Mouse (Mus musculus) spleen, postnatal 4 days (tissue): ENCODE results near the gene Tomm40.

Source experiments
- DNase-seq, 2 experiments: peaks; one replicate each; pipeline ENCODE4 v3.0.0; 2022; ENCODE audit warnings: low spot score in 2 of 2

Gene Tomm40

GRCm38 (mm10) chr7:19745971-19746370 is 30.7 kb upstream of the Tomm40 start:
- no peak for DNase-seq

GRCm38 (mm10) chr7:19744590-19745385 is 29.6 kb upstream of the Tomm40 start:
- no peak for DNase-seq

DNA sequence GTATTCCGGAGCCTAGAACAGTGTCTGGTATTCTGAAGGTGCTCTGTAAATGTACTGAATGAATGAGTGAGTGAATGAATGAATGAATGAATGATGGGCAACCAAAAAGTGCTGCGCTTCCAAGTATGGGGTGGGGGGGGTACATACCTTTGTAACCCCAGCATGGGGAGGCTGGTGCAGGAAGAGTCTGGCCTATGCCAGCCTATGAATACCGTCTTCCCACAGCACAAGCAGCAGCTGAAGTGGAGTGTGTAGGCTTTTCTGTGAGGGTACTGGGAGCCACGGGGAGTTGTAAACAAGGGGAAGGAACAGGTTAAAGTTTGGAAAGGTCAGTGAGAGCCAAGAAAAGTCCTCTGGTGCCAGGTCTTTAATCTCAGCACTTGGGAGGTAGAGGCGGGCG is 28.6 kb upstream of the Tomm40 start:
- DNase-seq: no peak

GRCm38 (mm10) chr7:19742468-19742867 is 27.2 kb upstream of the Tomm40 start:
- DNase-seq: no peak

DNA sequence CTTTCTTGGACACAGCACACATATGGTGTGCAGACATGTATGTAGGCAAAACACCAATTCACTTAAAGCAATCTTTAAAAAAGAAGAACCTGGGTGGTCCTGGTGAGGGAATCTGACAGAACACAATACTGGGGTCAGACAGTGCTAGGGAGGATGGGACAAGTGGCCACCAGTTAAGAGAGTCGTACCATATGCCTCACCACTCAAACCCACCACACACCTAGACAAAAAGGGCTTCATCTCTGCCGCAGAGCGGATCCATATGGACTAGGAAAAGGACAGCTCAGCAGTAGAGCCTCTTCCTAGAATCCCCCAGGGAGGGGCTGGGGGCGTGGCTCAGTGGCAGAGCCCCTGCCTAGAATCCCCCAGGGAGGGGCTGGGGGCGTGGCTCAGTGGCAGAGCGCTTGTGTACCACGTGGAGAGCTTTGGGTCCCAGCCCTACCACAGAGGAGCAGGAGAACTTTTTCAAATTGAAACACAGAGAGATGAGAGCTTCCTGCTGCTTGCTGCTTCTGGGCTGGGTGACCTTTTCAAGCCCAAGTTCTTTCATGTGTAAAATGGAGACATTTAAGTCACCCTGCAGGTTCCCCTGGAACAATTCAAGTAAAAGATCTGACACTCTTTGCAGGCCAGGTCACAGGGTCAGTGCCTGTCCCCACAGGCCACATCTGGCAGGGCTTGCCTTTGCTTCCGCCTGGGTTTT is 26.2 kb upstream of the Tomm40 start:
- DNase-seq: no peak

DNA sequence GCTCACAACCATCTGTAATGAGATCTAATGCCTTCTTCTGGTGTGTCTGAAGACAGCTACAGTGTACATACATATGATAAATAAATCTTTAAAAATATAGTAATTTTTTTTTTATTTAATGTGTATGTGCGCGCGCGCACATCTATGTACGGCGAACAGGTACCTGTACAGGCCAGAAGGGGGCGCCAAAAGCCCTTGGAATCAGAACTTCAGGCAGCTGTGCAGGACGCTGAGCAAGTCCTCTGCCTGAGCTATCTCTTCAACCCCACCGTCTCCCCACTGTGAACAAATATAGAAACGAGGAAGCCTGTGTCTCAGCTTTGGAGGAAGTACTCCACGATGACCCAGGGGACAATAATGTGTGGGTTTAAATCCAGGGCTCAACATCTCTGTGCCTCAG is 25.0 kb upstream of the Tomm40 start:
- no peak for DNase-seq

- no peak for DNase-seq
These were observed 23.5 kb upstream of the Tomm40 start for GRCm38 (mm10) chr7:19738771-19739170.

DNA sequence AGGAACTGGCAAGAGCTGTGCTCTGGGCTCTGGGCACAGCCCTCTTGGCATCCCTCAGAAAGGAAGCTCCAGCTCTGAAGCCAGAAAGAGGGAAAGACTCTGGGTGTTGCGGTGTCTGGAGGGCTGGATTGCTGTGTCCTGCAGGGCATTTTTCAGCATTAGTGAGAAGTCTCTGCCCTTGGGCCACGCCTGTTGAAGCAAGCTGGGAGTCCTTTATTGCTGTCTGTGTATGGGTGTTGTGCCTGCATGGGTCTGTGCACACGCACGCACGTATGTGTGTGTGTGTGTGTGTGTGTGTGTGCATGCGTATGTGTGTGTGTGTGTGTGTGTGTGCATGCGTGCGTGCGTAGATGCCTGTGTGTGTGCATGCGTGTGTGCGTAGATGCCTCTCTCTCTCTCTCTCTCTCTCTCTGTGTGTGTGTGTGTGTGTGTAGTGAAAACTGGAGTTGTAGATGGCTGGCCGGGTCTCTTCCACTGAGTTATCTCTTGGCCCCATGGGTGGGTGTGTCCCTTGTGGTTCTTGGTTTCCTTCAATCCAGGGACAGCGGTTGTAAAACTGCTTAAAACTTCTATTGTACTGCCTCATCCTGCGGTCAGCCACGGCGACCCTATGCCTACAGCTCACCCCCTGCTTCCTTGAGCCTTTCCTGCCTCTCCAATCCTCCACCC is 21.3 kb upstream of the Tomm40 start:
- DNase-seq: peak in 1 of 2 experiments; percentile 32

GRCm38 (mm10) chr7:19734178-19734666 is 19.0 kb upstream of the Tomm40 start:
- no peak for DNase-seq

DNA sequence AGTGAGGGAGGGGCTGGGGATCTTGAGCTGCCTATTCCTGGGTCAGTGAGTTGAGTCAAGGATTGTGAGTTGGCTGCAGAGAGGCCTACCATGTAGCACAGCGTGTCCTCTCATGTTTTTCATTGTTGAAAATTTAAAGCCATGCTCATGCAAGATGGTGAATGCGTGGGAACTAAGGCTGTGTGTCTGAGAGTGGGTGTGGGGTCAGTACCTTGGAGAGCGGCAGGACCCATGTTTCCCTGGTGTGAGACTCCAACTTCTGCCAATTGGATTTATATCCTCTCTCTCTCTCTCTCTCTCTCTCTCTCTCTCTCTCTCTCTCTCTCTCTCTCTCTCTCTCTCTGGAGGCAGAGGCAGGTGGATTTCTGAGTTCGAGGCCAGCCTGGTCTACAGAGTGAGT is 11.3 kb upstream of the Tomm40 start:
- DNase-seq: no peak

- no peak for DNase-seq
These were observed 8.9 kb upstream of the Tomm40 start for GRCm38 (mm10) chr7:19724167-19724566.

GRCm38 (mm10) chr7:19722754-19723195 is 7.5 kb upstream of the Tomm40 start:
- no peak for DNase-seq

DNA sequence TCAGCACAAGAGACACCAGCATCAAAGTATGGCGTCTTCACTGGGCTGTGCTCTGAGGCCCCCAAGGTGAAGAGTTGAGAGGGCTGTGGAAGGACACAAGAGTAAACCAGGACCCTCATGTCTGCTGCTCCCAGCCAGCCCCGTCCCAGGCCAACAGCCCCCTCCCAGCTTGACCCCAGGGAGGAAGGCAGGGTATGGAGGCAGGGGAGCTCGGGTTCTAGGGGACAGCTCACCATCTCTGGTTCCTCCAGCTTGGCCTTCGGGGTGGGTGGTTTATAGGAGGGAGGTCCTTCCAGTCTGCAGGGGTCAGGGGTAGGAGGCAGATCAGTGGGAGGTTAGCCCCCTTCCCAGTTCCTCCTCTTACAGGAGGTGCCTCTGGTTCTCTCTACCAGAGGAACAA is 4.0 kb upstream of the Tomm40 start:
- no peak for DNase-seq

DNA sequence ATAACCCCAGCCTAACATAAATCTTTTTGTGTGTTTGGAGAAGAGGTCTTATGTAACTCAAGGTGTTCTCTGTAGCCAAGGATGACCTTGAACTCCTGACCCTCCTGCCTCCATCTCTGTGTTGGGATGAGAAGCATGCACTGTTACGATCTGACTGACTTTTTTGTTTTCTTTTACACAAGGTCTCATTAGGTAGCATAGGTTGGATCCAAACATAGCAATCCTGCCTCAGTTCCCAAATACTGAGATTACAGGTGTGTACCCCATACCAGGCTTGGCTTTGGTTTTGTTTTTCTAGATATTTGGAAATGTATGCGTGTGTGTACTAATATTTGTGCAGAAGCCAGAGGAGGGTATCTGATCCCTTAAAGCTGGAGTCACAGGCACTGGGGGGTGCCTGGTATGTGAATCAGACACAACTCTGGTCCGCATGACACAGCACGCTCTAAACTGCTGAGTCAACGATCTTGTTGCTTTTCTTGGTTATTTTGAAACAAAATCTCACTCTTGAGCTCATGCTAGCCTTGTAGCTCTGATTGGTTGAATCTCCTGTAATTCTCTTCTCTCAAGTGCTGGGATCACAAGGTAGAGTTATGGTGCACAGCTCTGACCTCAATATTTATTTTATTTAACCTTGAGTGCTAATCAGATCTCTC is 3.2 kb upstream of the Tomm40 start:
- no peak for DNase-seq

GRCm38 (mm10) chr7:19717346-19717745 is 2.1 kb upstream of the Tomm40 start:
- DNase-seq: no peak

DNA sequence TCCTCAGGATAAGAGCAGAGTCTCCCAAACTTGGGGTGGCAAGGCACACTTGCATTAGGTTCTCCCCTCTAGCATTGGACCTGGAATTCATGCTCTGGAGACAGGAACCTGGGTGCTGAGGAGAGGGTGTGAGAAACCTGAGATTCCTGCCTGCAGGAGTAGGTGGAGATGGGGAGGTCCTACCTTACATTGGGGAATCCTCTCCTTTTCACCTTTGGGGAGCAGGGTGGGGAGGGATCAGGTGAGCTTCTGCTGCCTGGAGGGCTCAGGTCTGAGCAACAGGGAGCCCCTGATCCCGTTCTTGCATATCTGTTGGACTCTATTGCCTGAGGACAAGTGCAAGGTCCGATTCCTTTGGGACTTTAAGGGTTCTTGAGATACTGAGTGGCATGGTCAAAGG is 1.6 kb upstream of the Tomm40 start:
- no peak for DNase-seq

DNA sequence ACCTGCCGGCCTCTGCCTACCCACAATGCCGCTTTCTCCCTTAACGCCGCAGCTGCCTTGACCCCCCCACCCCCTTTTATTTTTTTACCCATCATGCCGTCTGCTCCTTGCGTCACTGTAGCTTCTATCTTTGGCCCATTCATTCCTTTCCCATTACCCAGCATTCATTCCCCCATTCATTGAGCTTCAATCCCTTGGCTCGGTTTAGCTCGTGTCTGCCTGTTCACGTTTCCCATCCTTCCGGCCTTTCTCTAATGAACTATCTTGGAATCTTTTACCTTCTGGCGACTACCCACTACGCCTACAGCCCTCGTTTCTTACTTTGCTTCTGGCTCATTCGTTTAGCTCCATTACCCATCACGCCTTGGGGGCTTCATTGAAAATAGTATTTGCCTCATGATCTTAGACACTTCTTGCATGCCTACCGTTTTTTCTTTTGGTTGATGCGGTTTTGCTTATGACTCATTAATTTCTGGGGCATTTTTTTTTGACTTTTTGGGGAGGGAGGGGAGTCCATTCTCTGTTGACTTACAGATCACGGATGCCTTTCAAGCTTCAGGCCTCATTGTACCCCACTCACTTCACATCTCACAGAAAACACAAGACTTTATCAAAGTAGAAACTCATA is 931 bp upstream of the Tomm40 start:
- no peak for DNase-seq

- DNase-seq: peak in 1 of 2 experiments; percentile 74
These were observed 402 bp downstream of the Tomm40 start for GRCm38 (mm10) chr7:19714836-19715235.

GRCm38 (mm10) chr7:19713598-19713997 is 1.6 kb downstream of the Tomm40 start:
- no peak for DNase-seq

DNA sequence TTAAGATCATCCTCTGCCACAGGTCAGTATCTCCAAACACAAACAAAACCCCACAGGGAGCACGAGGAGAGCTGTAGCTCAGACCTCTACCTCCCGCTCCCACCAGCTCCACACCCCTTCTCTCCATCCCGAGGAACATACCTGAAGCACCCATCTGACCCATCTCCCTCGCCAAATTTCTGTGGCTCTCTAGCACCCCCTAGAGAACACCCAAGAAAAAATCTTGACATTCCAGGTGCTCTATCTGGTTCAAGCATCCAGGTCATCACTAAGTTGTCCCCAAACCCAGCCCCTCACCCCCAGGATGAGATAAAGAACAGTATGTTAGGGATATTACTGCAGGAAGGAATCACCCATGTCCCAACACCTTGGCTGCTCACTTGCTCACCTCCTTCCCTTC is 2.0 kb downstream of the Tomm40 start:
- no peak for DNase-seq

DNA sequence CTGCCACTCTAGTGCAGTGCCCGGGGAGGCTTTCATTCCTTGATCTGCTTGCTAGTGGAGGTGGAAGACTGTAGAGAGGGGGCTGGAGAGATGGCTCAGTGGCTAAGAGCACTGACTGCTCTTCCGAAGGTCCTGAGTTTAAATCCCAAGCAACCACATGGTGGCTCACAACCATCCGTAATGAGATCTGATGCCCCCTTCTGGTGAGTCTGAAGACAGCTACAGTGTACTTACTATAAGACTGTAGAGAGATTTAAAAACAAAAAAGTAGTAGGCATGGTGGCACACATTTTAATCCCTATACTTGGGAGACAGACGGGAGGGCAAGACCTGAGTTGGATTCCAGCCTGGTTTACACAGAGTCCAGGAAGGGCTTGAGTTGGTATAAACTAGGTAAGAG is 2.8 kb downstream of the Tomm40 start:
- DNase-seq: no peak

- no peak for DNase-seq
These were observed 4.6 kb downstream of the Tomm40 start for GRCm38 (mm10) chr7:19710650-19711049.
